Mouse (Mus musculus) CH12F3 (cell line): ENCODE data around the gene Tgfb3.

Experiments used
- in situ Hi-C: fragments of 300-500 bp; cut with MboI; formaldehyde crosslinking; loops from 2 replicates; pipeline ENCODE4 v1.14.3; 2020; ENCODE audit warnings: low sequenced_read_pairs

The Tgfb3 gene

DNA sequence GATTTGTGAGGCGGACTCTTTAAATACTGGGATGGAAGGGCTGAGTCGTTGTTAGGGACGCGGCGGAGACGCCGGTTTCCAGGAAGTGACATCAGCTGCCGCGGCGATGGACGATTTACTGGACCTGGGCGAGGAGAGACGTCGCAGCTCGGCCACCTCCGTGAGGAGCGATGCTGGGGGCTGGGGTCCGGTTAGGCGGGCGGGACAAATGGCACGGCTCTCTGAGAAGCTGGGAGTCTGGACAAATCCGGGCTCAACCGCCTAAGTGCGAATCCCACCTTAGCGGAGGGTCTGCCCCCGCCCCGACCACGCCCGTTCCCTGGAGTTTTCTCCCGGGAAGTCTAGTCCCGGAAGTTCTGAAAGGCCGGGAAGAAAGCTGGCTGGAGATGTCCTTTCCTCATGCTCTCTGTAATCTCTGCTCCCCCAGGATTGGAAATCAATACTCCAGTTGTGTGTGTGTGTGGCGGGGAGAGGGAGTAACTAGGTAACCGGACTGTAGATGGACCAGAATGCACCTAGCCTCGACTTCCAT lies 3.7 kb upstream of the Tgfb3 start, which contains the start of gene Ift43:
Ift43 (plus strand) TSS at position 61 of the 532 bp plus-strand sequence.
- in situ Hi-C loops = loop anchor here (10.0 kb wide), 1 partner anchor 238 kb away; no protein-coding TSS in a partner anchor

DNA sequence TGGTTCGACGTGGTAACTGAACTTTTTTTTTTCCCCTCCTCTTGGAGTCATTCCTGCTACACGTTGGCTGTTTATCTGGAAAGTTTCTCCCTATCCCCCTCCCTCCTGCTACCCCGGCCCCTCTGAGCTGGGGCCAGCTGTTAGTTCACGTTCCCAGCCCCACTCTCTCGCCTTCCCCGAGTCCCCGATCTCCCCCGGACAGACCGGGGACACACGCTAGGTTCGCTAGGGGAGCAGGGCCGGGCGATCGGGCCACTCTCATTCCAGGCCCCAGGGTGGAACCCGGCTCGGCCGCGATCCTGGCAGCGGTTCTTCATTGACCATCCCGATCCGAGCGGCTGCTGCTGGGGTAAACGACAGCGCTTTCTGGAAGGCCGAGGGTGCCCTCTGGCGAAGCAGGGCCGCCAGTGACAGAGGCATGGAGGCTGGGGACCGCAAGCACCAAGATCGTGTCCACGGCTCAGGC lies 394 bp upstream of the Tgfb3 start:
- in situ Hi-C loops = loop anchor here (10.0 kb wide), 1 partner anchor 204 kb away; no protein-coding TSS in a partner anchor

DNA sequence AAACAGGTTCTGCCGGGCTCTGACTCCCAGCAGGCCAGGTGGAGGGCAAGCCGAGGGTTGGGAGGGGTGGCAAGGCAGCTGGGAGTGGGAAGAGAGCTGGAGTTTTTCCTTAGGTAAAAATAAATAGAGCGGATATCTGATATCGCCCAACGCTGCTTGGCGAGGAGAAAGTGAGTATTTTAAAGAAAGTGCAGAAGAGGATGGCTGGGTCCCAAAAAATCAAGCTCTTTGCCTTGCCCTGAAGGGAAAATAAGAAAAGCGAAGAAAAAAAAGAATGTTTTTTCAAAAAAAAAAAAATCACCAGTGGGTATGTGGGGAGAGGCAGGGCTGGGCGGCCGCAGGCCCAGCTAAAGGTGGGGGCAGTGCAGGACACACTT lies 677 bp downstream of the Tgfb3 start:
- in situ Hi-C loops = loop anchor here (10.0 kb wide), 1 partner anchor 203 kb away; no protein-coding TSS in a partner anchor

DNA sequence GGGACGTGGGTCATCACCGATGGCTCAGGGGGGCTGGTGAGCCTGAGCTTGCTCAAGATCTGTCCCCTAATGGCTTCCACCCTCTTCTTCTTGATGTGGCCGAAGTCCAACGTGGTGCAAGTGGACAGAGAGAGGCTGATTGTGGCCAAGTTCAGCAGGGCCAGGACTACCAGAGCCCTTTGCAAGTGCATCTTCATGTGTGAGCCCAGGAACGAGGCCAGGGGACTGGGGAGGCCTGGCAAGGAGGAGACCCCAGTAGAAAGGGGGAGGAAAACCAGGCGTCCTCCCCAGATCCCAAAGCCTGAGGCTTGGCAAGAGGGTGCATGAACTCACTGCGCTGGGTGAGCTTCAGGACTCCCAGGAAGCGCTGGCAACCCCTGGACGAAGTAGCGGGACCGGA lies 1.1 kb downstream of the Tgfb3 start:
- in situ Hi-C loops = loop anchor here (10.0 kb wide), 1 partner anchor 203 kb away; no protein-coding TSS in a partner anchor

DNA sequence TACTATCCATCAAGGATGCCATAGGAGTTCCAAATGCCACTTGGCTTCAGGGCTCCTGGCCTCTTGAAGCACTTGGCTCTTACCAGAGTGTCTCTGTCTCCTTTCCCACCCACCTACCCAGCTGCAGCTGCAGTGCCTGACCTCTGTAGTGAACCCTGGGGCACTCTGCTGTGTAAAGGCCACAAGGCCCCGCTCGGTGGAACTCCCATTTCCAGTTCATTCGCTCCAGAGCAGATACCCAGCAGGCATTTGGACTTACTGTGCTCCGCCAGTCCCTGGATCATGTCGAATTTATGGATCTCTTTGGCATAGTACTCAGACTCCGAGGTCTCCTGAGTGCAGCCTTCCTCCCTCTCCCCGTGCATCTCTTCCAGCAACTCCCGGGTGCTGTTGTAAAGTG lies 1.5 kb downstream of the Tgfb3 start:
- in situ Hi-C loops = loop anchor here (10.0 kb wide), 1 partner anchor 203 kb away; no protein-coding TSS in a partner anchor

DNA sequence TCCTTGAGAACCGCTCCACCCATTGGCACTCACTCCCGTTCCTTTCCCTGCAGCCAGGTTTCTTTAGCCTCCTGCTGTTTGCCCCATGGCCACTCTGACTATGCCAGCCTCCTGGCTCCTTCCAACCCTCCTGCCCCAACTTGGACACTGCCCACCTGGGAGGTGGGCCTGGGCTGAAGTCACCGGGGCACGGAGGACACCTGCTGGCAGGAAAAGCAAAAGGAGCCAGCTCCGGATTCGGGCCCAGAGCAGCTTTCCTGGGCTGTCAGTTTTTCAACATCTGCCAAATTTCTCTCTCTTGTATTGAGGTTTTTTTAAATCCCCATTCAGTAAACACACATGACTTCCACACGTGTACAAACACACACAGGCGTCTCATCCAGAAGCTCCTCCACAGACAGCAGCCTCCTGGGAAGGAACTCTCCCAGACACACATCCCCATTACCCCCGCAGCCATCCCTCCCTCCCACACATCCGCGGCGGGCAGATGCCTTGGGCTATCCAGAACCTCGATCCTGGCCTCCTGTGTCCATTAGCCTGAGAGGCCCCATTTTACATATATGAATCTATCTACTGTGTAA lies 2.4 kb downstream of the Tgfb3 start:
- in situ Hi-C loops = loop anchor here (10.0 kb wide), 1 partner anchor 202 kb away; no protein-coding TSS in a partner anchor

DNA sequence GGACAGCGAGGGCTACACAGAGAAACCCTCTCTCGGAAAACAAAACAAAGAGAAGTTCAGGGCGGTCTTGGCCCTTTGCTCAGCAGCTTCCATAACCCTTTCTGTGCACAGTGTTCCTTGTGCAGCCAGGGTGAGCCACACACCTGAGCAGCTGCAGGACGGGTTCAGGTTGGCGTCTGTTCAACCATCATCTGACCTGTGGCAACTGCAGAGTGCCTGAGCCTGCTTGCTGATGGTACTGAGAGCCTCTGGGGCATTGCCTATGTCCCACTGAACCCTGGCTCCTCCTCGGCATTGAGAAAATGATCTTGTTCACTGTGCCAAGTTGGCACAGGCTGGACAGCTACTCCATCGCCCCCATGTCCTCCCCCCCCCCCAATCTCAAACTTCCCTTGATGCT lies 3.5 kb downstream of the Tgfb3 start:
- in situ Hi-C loops = loop anchor here (10.0 kb wide), 1 partner anchor 201 kb away; no protein-coding TSS in a partner anchor

DNA sequence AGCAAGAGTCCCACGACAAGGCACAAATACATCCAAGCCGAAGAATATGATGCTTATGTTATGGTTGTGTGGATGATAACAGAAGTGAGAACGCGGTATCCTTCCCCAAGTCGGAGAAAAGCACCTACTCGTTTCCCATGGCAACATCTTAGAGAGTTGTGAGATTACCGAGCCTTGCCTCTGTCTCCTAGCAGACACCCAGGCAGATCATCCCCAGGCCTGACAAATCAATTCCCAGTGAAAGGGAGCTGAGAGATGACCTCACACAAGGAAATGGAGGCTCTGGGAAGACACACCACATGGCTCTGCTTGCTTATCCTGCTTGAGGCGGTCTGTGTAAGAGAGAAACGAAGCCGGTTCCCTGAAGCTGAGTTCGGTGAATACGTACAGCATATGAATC lies 4.2 kb downstream of the Tgfb3 start:
- in situ Hi-C loops = loop anchor here (10.0 kb wide), 1 partner anchor 200 kb away; no protein-coding TSS in a partner anchor

DNA sequence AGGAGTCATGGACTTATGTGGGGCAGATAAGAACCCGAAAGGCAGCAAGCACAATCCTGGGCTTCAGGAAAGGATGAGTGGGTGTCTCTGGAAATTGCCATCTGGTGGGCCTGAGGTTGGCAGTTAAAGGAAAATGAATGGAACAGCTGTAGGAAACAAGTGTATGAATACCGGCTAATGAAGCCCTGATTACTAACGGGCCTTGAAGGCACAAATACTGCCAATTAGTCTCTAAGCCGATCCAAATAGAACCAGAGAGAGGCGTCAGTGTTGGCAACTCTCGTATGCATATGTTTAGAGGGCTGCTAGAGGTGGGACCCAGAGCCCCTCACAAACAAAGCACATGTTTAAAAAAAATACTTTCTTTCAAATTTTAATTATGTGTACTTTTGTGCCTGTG lies 7.4 kb downstream of the Tgfb3 start:
- in situ Hi-C loops = loop anchor here (10.0 kb wide), 1 partner anchor 197 kb away; no protein-coding TSS in a partner anchor

DNA sequence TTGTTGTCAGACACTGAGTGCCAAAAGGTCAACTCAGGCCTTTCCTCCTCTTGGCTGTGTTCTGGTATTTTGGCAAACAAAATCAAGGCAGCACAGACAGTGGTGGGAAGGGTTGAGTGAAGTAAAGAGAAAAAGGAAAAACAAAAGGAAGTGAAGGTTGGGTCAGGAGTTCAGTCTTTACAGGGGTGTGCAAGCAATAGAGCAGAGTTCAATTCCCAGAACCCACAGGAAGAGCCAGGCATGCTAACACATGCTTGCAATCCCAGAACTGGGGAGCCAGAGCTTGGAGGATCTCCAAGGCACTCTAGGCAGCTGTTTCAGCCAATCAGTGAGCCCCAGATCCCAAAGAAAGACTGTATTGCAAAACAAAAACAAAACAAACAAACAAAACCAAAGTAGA lies 14.0 kb downstream of the Tgfb3 start:
- in situ Hi-C loops = no loop called here

DNA sequence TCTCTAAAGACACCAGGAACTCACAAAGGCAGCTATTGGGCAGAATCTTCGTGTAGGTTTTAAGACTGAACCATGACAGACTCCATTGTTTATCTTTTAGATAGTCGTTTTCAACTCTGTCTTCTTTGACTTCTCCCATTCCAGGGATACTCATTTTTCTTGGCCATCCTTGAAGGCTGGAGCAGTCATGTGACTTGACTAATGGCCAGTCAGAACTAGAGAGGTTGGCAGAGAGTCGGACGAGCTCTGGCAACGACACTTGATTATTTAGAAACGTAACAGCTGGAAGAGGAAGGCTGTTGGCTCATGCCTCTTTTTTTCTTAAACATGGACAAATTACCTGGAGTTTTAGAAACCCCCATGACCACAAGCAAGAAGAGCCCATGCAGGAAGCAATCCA lies 19.5 kb downstream of the Tgfb3 start:
- in situ Hi-C loops = no loop called here

DNA sequence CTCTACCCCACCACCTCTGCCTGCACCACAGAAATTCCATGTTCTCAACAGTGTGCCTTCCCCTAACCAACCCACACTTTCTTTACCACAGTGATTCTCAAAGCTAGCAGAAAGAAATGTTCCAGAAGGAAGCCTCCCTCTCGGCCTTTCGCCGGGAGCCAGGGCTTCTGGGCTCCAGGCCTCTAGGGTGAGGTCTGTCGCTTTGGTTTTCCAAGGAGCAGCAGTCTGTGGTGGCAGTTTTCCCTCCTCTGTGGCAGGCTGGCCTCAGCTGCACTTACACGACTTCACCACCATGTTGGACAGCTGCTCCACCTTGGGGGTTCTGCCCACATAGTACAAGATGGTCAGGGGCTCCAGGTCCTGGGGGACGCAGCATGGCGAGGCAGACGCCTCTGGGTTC lies 21.3 kb downstream of the Tgfb3 start:
- in situ Hi-C loops = no loop called here

DNA sequence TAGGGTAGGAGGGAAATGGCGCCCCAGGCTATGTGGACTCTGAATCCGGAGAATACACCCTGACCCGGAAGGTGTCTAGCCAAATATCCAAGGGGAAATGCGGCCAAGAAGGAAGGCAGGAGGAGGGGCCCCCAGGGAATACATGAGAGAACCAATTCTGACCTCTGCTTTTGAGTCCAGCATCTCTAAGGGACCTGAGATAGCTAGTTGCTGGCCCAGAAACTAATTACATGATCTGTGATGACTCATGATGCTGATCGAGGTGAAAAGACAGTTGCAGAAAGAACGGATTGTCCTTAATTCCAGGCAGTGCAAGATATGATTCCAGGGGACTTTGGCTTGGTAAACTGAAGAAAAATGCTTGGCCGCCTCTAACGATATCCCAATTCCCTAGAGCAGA lies 21.9 kb downstream of the Tgfb3 start:
- in situ Hi-C loops = no loop called here

DNA sequence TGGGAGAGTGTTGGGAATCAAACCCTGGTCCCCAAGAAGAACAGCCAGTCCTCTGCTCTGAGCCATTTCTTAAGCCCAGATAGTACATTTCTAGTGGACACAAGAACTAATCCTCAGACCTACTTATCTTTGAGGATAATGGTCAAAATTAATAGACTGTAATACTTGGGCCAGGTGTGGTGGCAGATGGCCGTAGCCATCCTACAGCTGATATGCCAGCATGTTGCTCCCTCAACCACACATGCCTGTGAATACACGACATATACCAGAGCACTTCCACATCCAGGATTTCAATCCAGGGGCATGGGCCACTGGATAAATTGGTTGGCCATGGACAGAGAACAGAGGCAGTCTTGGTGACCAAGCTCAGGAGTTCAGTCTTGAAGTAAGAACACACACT lies 23.5 kb downstream of the Tgfb3 start:
- in situ Hi-C loops = no loop called here

DNA sequence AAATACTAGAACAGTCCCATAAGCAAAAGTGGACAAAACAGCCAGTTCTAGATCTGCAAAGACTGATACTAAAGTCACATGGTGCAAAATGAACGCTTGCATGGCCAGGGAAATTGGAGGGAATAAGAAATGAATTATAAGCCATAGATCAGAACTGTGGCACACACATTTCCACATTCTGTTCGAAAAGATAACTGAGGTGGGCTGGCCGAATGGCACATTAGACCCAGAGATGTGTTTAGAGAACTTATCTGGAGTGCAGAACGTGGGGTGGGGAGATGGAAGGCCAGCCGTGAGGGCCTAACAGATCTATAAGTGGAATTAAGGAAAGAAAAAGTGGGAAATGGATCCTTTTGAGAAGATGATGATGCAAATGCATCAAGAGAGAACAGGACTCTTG lies 27.4 kb downstream of the Tgfb3 start:
- in situ Hi-C loops = no loop called here

DNA sequence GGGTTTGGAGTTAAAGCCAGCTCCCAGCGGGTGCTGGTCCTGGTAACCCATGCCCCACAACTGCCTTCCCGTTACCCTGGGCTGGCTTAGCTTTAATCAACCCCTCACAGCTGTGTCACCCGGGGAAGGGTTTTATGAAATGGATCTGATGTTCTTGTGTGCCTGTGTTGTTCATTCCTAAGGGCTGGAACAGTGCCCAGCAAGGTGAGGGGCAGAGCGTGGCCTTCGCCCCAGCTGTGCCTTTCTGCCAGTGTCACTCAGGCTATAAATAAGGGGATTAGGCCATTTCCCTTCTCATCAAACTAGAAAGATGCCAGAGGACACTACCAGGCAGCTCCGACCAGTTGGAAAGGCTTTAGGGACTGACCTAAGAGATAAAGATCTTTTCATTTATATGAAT lies 29.0 kb downstream of the Tgfb3 start:
- in situ Hi-C loops = no loop called here

DNA sequence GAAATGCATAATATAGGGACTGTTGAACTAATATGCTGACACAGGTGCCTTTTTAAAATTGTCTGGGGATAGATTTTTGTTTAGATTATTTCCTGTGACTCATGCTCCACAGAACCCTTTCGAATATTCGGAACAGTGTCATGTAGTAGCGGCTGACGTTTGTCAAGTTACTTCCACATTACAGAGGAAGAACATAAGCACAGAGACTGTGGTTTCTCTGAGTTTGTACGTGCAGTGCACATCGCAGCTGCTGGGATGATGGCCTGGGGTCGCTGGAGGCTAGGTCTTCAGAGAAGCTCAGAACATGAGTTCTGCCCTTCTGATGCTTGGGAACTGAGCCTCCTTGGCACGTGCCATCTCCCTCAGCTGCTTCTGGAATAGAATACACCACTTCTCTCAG lies 31.5 kb downstream of the Tgfb3 start:
- in situ Hi-C loops = no loop called here

DNA sequence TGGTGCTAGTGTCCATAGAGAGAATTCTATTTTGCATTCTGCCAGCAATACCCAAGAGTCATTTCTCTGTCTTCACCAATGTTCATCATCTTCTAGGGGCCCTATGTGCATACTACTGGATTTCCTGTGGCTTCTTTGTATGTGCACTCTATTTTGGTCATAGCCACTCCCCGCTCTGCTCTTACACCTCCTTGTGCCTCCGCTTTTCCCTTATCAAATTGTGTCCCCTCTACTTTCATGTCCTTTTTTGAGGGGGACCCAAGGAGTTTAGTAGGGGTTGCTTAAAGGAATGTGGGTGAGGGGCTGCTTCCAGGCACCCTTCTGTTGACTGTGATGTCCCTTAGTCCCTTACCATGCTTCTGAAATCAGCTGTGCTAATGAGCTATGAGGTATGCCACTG lies 32.1 kb downstream of the Tgfb3 start:
- in situ Hi-C loops = no loop called here

DNA sequence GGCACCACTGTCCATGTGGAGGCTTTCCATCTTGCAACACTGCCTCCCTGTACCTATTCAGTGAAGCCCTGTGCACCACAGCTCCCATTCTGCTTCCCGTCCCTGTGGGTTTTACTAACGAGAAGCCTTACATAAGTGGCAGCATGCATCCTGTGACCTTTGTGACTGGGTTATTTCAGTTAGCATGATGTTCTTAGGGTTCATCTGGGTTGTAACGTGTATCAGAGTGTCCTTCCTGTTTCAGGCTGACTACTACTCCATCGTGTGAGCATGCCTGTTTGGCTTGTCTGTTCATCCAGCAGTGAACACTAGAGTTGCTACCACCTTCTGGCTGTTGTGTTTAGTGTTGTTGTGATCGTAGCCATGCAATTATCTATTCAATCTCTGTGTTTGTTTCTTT lies 32.7 kb downstream of the Tgfb3 start:
- in situ Hi-C loops = no loop called here

DNA sequence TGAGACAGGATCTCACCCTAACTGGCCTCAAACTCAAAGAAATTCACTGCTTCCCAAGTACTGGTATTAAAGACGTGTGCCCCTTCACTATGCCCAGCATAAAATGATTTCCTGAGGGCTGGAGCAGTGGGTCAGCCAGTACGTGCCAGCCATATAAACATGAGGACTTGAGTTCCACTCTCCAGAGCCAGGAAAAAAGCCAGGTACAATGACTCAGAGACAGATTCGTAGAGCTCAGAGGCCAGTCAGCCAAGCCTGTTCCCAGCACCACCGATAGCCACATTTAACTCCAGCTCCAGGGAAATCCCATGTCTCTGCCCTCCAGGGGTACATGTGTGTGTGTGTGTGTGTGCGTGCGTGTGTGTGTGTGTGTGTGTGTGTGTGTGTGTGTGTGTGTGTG lies 39.1 kb downstream of the Tgfb3 start:
- in situ Hi-C loops = no loop called here

DNA sequence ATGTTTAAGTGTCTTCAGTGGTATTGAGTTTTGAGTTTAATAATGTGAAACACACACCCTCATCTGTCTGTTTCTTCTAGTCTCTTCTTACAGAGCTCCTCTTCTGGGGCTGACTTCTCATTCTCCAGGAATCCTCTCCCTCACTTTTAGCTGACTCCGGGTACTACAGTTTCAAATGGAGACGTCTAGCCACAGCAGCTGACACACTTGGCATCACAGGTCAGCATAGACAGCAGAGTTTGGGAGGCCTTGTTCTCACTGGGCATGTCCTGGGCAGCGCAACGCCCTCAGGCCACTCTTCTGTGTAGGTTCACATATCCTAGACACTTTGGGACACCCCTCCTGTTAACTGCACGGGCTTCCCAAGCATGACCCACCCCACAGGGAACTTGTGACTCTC lies 39.8 kb downstream of the Tgfb3 start:
- in situ Hi-C loops = no loop called here

DNA sequence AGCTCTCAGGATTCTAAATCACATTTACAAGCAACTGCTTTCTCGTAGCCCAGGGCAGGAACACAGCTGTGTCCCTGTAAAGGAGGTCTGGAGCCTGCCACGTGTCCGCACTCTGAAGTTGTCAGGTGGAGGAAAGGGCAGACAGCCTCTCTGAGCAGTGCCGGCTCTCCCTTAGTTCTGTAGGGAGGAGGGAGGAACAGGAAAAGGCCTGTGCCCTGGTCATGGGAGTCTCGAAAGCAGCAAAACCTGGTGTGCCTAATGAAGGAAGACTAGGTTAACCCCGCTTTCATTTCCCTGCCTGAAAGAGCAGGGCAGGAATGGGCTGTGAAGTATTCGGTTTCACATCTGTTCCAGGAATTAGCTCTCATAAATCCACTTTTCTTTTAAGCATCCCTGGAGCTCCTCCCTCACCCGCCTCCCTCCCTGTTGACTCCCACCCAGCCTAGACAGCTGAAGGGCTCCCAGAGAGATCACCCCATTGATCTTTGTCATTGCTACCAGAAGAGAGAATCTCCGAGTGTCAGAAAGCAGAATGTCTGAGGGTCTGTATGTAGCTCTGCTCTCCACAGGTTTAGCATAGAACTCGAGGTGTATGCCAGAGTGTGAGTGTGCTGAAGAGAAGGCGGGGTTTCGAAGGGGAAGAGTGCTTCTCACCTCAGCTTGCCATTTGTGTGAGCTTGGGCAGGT lies 41.5 kb downstream of the Tgfb3 start:
- in situ Hi-C loops = no loop called here
